Mouse (Mus musculus): Measurements from ENCODE around the gene Atp5h. TPM values are rescaled to one million over a fixed set of nuclear protein-coding genes. Genes with fewer than 3 reads are reported as not detected.

Gene Atp5h
- total RNA-seq, 2 experiments from 2014 or later, result 2,170 to 2,492 TPM

DNA sequence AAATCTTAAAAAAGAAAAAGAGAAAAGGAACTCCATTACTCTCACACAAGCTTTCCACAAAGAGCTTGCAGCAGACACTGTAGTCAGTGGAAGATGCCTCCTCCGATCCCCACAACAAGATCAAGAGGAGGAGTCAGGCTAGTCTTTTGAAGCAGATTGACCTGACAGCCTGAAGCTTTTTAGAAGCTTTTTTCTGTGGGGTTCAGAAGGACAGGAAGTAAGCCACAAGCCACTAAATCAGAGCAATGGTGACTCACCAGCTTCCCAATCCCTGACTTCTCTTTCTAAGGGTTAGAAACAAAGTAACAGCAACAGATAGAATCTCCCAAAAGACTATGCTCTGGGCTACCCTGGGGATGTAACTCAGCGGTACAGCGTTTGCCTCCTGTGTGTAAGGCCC is 19.6 kb upstream of the Atp5h start:
- DNase-seq, result no peak

DNA sequence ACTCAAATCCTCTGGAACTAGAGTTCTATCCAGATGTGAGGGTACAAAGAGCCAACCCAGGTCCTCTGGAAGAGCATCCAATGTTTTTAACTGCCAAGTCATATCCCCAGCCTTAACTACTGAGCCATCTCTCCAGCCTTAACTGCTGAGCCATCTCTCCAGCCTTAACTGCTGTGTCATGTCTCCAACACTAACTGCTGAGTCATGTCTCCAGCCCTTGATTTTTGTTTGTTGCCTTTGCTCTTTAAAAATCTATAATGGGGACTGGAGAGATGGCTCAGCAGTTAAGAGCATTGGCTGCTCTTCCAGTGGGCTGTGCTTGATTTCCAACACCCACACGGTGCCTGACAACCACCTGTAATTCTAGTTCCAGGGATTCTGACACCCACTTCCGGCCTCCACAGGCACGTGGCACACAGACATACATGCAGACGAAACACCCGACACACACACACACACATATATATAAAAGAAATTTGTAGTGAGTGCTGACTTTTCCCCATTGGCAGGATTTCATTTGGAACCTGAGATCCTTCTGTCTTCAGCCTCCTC is 17.9 kb upstream of the Atp5h start:
- DNase-seq, result no peak

DNA sequence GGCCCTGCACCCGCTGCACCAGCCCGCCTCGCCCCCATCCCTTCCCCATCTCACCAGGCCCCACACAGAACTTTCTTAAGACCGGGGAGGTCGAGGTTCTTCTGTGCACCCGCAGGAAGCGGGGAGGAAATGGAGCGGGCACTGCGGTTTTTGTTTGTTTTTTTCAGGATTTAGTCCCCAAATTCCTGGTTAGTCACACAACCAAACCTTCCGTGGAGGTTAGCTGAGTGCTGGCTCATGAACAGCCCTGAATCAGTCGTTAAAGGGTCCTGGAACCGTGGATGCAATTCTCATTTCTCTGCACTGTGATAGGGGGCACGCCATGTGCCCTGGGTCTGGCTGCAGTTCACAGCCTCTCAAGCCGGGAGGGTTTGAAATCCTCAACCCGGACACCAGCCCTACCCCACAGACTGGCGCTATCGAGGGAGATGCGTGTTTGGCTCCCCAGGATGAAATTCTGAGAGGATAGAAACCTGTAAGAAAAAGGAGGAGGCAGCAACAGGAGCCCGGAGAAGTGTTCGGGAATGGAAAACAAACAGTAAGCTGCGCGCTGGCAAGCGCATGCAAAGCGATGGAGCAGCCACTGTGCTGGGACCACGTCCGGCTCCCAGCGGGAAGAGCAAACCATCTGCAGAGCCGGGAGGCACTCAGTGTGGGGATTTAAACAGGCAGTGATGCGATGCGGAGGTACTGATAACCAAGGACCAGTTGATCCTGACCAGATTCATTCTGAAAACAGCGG is 16.0 kb upstream of the Atp5h start:
- DNase-seq, result peak; percentile 26 to 50

DNA sequence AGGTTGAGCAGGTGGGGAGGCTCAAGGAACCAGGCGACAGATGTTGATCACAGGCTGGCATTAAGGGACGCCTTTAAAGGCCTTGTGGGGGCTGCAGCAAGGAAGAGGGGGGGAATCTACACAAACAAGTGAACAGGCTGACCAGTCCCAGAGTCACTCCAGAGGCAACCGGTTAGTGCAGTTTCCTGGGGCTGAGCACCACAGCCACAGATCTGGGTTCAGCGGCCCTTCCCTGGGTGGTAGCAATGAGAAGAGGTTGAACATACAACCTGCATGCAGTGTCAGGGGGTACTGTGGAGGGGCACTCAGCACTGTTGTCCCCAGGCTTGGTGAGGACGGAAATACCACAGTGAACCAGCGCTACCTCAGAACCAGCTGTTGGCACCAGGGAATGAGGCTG is 13.6 kb upstream of the Atp5h start:
- no peak for DNase-seq

DNA sequence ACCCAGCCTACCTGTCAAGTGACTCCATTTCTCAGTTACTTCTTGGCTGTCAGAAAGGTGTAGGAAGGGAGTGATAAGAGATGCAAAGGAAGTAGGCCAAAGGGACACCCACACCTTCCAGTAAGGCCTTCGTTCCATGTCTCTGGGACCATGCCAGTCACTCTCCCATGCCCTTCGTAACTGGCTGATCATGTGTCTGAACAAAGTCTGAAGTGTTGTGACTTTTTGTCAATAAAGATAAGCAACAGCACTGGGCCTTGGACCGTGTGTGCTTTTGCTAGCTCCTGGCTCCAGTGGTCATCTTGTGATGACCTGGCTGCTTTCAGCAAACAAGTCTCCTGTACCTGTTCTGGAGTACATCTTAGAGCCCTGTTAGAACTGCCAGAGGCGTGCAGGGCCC is 13.1 kb upstream of the Atp5h start:
- peak in 1 of 2 experiments; percentile 36 for DNase-seq

DNA sequence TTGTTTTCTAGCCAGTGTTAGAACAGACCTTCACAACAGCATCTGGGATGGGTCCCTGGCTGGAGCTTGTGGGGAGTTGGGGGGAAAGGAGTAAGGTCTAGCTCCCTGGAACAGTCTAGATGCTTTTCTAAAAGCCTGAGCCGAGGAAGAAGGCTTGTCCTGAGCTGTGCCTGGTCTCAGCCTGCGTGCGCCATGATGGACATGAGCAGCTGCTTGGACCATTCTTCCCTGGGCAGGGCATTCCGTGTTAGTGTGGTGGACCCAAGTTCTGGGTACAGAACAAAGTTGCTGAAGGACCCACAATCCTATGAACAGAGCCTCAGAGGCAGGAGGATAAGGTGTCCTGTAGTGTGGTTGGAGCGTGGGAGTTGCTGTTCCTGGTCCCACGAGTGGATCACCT is 10.8 kb upstream of the Atp5h start:
- DNase-seq, result no peak

DNA sequence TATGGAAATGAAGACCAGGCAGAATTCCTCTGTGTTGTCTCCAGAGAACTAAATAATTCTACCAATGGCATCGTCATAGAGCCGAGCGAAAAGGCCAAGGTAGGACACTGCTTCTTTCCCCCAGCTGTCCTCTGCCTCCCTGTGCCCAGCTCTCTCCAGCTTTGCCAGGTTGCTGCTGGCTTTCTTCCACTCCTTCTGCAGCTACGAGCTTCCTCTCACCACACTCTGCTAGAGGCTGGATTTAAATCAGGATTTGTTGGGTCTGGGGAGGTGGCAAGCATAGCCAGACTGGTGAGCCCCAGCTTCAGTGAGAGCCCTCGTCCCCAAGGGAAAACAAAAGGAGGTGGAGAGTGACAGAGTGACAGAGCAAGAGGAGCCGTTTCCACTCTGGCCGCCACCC is 9.5 kb upstream of the Atp5h start:
- peak; percentile 39 to 41 for DNase-seq

DNA sequence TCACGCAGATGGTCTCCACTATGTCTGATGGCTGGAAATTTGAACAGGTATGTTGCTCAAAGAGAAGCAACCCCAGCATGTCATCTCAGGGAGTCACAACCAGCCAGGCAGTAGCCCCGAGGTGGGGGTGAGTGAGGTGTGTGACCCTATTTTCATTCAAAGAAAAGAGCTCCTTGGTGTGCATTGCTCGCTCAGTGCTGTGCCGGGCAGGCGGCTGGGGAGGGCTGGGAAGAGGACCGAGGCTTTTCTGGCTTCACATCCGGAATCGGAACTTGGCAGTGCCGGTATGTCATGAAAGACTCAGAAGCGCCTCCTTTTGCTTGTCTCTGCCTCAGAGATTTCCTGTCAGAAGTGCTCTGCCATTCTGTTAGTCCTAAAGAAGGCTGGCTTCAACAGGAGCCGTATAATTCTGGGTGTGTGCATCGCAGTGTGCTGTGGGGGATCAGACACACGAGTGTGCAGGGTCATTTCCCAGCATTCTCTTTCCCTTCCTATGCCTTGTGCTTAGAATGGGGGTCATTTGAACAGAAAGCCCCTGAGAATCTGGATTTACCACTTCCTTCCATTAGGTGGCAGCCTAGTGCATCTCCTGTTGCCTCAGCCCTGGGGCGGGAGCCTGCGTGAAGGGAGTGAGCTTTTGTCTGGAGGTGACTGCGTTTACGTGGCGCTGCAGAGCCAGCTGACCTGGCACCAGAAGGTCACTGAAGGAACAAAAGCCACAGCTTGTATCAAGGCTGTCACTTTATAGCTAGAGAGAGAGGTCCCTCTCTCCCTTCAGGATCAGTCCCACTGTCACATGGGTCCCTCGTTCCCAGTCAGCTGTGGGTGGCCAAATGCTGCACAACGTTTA is 7.9 kb upstream of the Atp5h start:
- DNase-seq, result peak; percentile 83 to 87

DNA sequence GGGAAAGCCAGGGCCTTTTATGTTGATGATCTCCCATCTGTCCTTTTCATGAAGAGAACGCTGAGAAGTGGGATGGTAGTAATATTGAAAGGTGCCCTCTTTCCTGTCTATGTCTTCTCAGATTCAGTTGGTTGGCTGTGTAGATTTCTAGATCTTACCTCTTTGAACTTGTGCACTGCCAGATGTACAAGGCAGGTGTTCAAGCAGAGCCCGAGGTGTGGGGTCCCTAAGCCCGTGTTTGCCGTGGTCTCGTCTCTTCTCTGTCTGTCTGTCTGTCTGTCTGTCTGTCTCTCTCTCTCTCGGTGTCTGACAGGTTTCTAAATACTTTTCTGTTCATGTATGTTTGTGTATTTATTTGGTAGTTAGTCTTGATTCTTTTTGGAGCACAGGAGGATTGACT is 5.9 kb upstream of the Atp5h start:
- DNase-seq, result no peak

DNA sequence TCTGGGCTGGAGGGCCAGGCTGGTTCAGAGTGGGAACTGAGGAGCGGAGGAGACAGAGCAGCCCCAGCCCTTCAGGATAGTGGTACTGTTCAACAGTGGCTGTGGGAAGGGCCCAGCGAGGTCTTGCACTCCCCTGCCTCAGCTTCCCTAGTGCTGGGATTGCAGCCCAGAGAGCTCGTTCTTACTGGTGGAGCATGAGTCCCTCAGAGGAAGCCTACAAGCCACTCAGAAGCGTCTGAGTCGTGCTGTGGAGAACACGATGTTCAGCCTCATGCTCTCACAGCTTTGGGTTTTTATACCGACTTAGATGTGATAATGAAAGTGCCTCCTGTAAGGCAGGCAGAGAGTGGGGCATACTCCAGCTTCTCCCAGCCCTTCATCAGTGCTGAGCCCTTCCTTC is 4.9 kb upstream of the Atp5h start:
- no peak for DNase-seq

DNA sequence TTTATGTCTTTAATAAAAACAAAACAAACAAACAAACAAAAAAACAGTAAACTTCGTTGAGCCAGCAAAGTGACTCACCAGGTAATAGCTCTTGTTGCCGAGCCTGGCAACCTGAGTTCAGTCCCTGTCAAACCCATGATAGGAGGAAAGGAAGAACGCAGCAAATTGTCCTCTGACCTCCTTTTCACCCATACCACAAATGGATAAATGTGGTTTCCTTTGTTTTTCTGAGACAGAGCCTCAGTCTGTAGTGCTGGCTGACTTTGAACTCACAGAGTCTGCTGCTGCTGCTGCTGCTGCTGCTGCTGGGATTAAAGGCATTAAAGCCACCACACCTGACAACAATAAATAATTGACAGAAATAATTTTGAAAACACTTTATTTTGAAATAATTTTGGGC is 3.3 kb upstream of the Atp5h start:
- DNase-seq, result no peak

DNA sequence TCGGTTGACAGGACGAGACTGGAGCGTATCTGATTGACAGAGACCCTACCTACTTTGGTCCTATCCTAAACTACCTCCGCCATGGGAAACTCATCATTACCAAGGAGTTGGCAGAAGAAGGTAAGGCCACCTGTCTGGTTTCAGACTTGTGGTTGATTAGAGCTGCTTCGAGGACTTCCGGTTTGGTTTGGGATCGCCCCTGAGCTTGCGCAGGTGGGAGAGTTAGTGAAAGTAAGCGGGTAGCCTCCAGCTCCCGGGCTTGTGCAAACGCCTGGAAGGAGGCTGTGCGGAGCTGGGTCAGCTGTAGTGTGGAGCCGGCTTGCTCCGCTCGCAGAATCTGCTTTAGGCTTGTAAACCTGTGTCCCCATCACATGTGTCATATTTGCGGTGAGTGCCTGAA is 2.2 kb upstream of the Atp5h start:
- no peak for DNase-seq

DNA sequence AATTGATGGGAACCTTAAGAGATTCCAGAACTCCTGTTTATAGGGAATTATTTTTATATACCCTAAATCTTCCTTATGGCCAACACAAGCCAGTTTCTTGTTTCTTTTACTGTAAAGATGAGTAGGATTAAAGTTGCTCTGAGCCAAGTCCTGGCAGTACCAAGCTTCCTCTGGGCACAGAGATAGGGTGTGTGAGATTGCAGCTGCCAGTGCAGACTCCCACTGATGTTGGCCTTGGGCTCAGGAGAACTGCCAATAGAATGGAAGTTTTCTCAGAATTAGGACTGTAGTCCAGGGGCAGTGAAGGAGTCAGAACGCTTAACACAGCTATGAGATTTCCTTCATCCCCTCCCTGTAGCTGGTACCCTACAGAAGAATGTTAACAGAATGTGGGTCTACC is 1.6 kb upstream of the Atp5h start:
- DNase-seq, result no peak

DNA sequence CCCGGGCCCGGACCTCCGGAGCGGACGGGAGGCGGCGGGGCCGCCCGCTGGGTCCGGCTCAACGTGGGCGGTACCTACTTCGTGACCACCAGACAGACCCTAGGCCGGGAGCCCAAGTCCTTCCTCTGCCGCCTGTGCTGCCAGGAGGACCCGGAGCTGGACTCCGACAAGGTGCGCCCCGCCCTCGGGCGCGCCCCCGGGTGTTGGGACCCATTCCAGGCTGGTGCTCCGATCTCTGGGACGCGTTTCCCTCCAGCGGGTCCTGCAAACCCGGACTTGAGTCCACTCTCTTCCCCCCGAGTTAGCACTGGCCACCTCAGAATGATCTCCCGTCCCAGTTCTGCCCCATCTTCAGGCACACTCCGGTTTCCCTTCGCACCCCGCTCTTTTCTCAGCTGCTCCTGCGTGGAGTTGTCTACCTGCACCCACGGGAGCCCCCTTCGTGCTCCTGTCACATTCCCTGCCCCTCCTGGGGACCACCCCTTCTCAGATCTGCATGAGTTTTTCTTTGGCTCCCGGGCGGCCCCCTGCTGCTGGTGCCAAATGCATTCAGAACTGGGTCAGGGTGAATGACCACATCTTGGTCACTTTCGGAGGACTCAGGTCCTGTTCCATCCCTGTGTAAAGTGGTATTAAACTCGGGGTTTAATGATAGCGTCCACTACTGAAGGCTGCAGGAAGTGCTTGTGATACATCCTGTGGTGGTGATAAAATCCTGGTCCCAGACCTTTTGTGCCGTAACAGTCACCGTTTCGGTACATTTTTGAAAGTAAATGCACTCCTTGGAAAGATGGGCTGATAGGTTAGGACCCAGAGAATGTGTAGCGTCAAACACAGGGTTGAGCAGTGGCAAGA is 801 bp upstream of the Atp5h start:
- peak; percentile 66 to 78 for DNase-seq

DNA sequence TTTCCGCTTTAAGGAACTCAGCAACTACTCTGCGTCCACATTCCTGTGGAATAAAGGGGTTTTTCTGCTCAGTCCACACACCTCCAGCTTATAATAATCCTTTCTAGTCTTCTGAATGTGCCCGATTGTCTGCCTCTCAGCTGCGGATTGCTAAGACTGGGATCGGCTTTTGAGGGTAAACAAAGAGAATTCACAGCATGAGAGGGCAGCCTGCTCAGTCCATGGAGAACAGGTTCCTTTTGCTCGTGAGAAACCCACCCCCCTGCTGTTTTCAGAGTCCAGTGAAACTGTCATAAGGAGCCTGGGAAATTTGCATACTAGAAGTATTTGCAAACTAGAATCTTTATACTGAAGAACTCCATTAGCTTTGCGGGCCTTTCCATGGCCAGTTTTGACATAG is 10.2 kb downstream of the Atp5h start:
- DNase-seq, result no peak

DNA sequence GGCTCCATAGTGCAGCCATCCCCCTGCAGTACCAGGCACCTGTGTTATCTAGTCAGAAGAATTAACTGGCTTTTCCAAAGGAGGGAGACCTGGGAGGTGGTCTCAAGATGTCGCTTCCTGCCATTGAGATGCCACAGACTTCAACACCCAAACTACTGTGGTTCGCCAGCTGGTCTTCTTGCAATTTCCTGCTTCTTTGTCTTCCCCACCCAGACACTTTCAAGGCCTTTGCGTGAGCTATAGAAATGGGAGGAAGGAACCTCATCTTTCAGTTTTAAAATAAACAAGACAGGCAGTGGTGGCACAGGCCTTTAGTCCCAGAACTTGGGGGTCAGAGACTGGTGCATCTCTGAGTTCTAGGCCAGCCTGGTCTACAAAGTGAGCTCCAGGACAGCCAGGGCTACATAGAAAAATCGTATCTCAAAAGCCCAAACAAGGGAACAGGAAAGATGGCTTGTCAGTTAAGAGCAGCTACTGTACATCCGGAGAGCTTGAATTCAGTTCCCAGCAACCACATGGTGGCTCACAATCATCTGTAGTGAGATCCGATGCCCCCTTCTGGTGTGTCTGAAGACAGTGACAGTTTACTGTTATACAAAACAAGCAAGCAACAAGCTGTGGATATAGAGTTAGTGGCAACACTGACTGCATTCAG is 11.4 kb downstream of the Atp5h start:
- DNase-seq, result no peak

DNA sequence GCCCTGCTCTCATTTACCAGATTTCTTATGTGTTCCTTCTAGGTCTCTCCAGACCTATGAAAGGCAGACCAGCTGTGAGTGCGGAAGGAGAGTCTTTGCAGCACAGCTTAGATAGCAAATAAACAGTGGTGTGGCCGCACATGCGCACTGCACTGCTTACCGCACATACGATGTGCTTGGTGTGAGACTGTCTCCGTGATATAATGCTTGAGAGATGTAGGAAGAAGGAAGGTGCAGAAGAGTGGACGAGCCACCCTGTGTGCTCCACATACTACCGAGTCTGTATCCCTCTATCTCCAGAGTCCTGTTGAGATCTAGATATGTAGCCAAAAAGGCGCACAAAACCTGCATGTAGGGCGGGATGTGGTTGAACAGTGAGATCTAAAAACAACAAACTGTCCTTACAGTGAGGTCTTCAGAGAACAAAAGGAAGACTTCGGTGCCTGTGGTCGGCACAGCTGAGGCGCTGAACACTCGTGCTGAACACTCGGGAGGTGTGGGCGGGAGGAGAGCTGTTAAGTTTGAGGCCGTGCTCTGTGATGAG is 12.8 kb downstream of the Atp5h start:
- no peak for DNase-seq

DNA sequence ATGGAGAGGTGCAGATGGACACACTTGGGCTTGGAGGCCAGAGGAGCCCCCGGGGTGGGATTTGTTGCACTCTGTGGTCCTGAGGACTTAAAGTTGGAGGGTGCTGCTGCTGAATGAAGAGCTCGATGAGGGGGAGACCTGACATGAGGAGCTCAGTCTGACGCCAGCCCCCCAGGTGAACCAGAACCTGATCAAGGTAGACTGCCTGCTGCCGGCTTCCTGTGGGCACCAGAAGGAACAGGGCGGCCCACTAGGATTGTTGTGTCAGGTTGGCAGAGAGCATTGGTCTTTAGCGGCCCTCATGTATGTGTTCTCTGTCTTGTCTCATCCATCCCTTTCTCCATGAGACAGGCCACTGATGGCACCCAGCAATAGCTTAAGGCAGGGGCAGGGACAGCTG is 14.0 kb downstream of the Atp5h start:
- no peak for DNase-seq

DNA sequence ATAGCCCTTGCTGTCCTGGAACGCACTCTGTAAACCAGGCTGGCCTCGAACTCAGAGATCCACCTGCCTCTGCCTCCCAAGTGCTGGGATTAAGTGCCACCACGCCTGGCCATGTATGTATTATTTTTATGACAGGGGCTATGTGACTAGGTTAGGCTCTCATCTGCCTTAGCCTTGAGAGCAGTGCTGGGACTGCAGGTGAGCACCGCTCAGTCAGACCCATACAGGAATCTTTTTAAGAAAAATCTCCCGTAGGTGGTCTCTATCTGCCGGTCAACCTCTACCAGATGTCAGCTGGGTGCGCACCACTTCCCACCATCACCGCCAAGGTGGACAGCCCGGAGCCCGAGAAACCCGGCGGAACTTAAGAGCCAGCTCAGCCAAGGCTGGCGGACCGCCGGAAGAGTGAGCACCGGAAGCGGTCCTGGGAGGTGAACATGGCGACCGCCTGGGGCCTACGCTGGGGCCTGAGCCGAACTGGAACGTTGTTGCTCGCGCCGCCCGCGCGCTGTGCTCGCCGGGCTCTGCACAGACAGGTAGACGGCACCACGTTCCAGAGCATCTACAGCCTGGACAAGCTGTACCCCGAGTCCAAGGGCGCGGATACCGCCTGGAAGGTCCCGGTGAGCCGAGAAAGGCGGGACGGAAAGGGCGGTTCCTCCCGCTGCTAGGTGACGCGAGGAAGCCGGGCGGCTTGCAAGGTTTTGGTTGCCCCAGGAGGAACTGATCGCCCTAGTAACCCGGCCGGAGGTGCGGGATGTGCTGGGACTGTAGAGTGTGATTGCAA is 16.2 kb downstream of the Atp5h start, which contains the start of gene Mrpl58:
Mrpl58 (plus strand) TSS at position 415 of the 787 bp plus-strand sequence.
- DNase-seq, result peak; percentile 90 to 94

DNA sequence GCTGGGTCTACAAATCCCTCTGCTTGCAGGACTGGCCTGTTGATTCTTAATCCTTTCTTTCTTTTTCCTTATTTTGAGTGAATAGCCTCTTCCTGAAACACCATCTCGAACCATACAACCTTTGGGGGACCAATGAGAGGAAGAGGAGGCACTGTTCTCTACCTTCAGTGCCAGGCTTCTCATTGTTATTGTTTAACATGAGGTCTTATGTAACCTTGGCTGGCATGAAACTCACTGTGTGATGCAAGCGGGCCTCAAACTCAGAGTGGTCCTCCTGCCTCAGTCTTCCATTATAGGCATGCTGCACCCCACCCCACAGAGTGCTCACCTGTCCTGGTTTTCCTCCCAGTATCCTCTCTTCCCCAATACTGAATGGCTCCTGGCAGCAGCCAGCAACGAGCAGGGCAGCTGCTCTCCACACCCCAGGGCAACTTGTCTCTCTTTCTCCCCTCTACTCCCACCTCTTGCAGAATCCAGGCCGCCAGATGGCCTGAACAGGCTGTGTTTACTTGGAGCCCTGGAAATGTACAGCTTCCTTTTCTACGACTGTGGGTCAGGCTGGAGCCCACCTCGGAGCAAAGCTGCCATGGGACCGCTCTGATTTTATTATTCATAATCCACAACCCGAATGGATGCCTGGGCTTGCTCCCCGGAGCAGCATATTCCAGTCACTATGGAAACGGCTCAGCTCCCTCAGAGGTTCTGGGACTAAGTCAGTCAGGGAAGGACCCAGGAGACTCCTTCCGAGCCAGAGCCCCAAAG is 19.0 kb downstream of the Atp5h start:
- no peak for DNase-seq

All from heart, adult 18-20 months (tissue).